ENCODE assay signal across 12 mouse cellular contexts in genomic region chr5:139081370-139081769, GRCm38 (mm10).
DNase-seq lines count a peak whose midpoint lies in the region; ATAC-seq lines count a peak whose summit lies in the region.
"Had no signal": no experiment of that assay in that cellular context is flagged by ENCODE, and none has a peak within 500 bp of the region (broad histone marks: within the 10 kb centered on the region; RNA-seq: fewer than 3 reads in every experiment).

No protein-coding gene starts in this region.

- intact Hi-C loops in heart, postnatal 36 days (cut with DNase I), result no loop called here
- intact Hi-C loops in left cerebral cortex, postnatal 14 days (cut with DNase I), result loop anchor here (5.0 kb wide), 1 partner anchor 84 kb away; the partner anchor contains the start of gene Pdgfa

- H3K4me1 ChIP-seq in kidney, embryonic 14.5 days (ENCODE audit: control insufficient read depth, insufficient read depth, low read length), result peaks cover 29% of the 10 kb centered on the region

- H3K36me3 ChIP-seq in kidney, embryonic 14.5 days (ENCODE audit: control insufficient read depth, insufficient read depth, low read length), result no peaks in the 10 kb centered on the region

- peak; percentile 39 to 43 for DNase-seq in heart, adult 18-20 months
- DNase-seq in heart, postnatal 36 days, result no peak
- peak; percentile 64 for DNase-seq in 416B (ENCODE audit: low read depth)
- no peak for DNase-seq in Muller cell, postnatal 12 days (ENCODE audit: inconsistent ontology term)
- no peak for DNase-seq in thymus, postnatal 14 days
- no peak for DNase-seq in left cerebral cortex, postnatal 14 days (ENCODE audit: low spot score in 2 of 2)
- DNase-seq: layer of hippocampus, postnatal 36 days; right cerebral cortex, postnatal 25 days had no signal

- peak; percentile 30; the same call in 1 of the 2 replicates for ATAC-seq in common myeloid progenitor, adult 5-6 weeks (replicated peaks; ENCODE audit: low read depth, poor library complexity, severe bottlenecking)
- ATAC-seq in kidney, embryonic 14.5 days (ENCODE audit: low FRiP score, low TSS enrichment), result no peak

- H3K4me3 ChIP-seq in kidney, embryonic 14.5 days (ENCODE audit: low read length), result no peak overlapping the region
- H3K4me3 ChIP-seq: embryonic facial prominence, embryonic 13.5 days had no signal

- no peaks in the 10 kb centered on the region for H3K27me3 ChIP-seq in kidney, embryonic 14.5 days (ENCODE audit: control insufficient read depth, insufficient read depth, low read length)
- H3K27me3 ChIP-seq: embryonic facial prominence, embryonic 13.5 days had no signal

- 14% methylated on average over 6 of the region's 6 CpGs for WGBS in kidney, embryonic 14.5 days

- peak overlapping the region; percentile 20; the same call in 1 of the 2 replicates for H3K27ac ChIP-seq in kidney, embryonic 14.5 days (ENCODE audit: low read depth, low read length)
- H3K27ac ChIP-seq: embryonic facial prominence, embryonic 13.5 days; liver, embryonic 14.5 days had no signal

- no peak overlapping the region for H3K4me2 ChIP-seq in kidney, embryonic 14.5 days (replicated peaks; ENCODE audit: low read depth, low read length)
- H3K4me2 ChIP-seq: embryonic facial prominence, embryonic 13.5 days had no signal

- H3K9me3 ChIP-seq in kidney, embryonic 14.5 days (ENCODE audit: control insufficient read depth, low read length), result no peaks in the 10 kb centered on the region
- H3K9me3 ChIP-seq: embryonic facial prominence, embryonic 13.5 days had no signal

- H3K9ac ChIP-seq in kidney, embryonic 14.5 days (ENCODE audit: low read depth, low read length), result no peak overlapping the region
- H3K9ac ChIP-seq: embryonic facial prominence, embryonic 13.5 days; liver, embryonic 14.5 days had no signal

Comparison
In these comparisons a context has a peak if more than half of its experiments do, and no peak if none do; other contexts are left out.
1. DNase-seq: peak in heart, adult 18-20 months (2 of 2) and 416B (single experiment); none in heart, postnatal 36 days (0 of 2), Muller cell, postnatal 12 days (single experiment), thymus, postnatal 14 days (single experiment) and left cerebral cortex, postnatal 14 days (0 of 2).